Mouse (Mus musculus): ENCODE results near the gene Tmem106a. TPM values are rescaled to one million over a fixed set of nuclear protein-coding genes. Genes with fewer than 3 reads are reported as not detected.
A peak's percentile ranks its signal among the peaks of the same experiment; 100 is the strongest.
"Not testable (repeated sequence)": the region's sequence is repeated elsewhere in the genome, so short reads cannot be mapped to it uniquely, and the experiment has no call there.

The Tmem106a gene
- 0.50 and 2.9 TPM in 2 replicates for total RNA-seq (2017)

GRCm38 (mm10) chr11:101582054-101583035 is at the start of gene Tmem106a:
Gene Tmem106a (plus strand): TSS chr11:101582242.
- peak; percentile 83; the same call in 1 of the 2 replicates for ATAC-seq (replicated peaks; ENCODE audit: low read depth, poor library complexity, severe bottlenecking)

- ATAC-seq (replicated peaks; ENCODE audit: low read depth, poor library complexity, severe bottlenecking): no peak; the same call in 1 of the 2 replicates
Measured at GRCm38 (mm10) chr11:101543533-101543932, 38.5 kb upstream of the Tmem106a start.

- ATAC-seq (replicated peaks; ENCODE audit: low read depth, poor library complexity, severe bottlenecking): no peak
Measured at GRCm38 (mm10) chr11:101544132-101544531, 37.9 kb upstream of the Tmem106a start.

GRCm38 (mm10) chr11:101548526-101548925 is 33.5 kb upstream of the Tmem106a start:
- no peak for ATAC-seq (replicated peaks; ENCODE audit: low read depth, poor library complexity, severe bottlenecking)

GRCm38 (mm10) chr11:101551751-101552475 is 30.1 kb upstream of the Tmem106a start, which contains the start of the genes Brca1 and Nbr1:
Gene Brca1 (minus strand): TSS chr11:101551955.
Gene Nbr1 (plus strand): TSS chr11:101552149.
- ATAC-seq (replicated peaks; ENCODE audit: low read depth, poor library complexity, severe bottlenecking): peak; percentile 67

- ATAC-seq (replicated peaks; ENCODE audit: low read depth, poor library complexity, severe bottlenecking): peak; percentile 90
Measured at GRCm38 (mm10) chr11:101552476-101553300, 29.4 kb upstream of the Tmem106a start.

- ATAC-seq (replicated peaks; ENCODE audit: low read depth, poor library complexity, severe bottlenecking): no peak
Measured at GRCm38 (mm10) chr11:101553354-101553930, 28.6 kb upstream of the Tmem106a start.

GRCm38 (mm10) chr11:101556541-101556940 is 25.5 kb upstream of the Tmem106a start:
- no peak for ATAC-seq (replicated peaks; ENCODE audit: low read depth, poor library complexity, severe bottlenecking)

GRCm38 (mm10) chr11:101556954-101557353 is 25.1 kb upstream of the Tmem106a start:
- no peak for ATAC-seq (replicated peaks; ENCODE audit: low read depth, poor library complexity, severe bottlenecking)

GRCm38 (mm10) chr11:101562391-101562790 is 19.7 kb upstream of the Tmem106a start:
- peak; percentile 87 for ATAC-seq (replicated peaks; ENCODE audit: low read depth, poor library complexity, severe bottlenecking)

- ATAC-seq (replicated peaks; ENCODE audit: low read depth, poor library complexity, severe bottlenecking): no peak
Measured at GRCm38 (mm10) chr11:101568421-101568820, 13.6 kb upstream of the Tmem106a start.

- ATAC-seq (replicated peaks; ENCODE audit: low read depth, poor library complexity, severe bottlenecking): no peak
Measured at GRCm38 (mm10) chr11:101576116-101576515, 5.9 kb upstream of the Tmem106a start.

GRCm38 (mm10) chr11:101581081-101581764 is 819 bp upstream of the Tmem106a start:
- no peak for ATAC-seq (replicated peaks; ENCODE audit: low read depth, poor library complexity, severe bottlenecking)

GRCm38 (mm10) chr11:101583205-101583604 is 1.2 kb downstream of the Tmem106a start:
- no peak for ATAC-seq (replicated peaks; ENCODE audit: low read depth, poor library complexity, severe bottlenecking)

GRCm38 (mm10) chr11:101585031-101585430 is 3.0 kb downstream of the Tmem106a start:
- ATAC-seq (replicated peaks; ENCODE audit: low read depth, poor library complexity, severe bottlenecking): not testable (repeated sequence)

GRCm38 (mm10) chr11:101585805-101586204 is 3.8 kb downstream of the Tmem106a start:
- ATAC-seq (replicated peaks; ENCODE audit: low read depth, poor library complexity, severe bottlenecking): no peak

- no peak for ATAC-seq (replicated peaks; ENCODE audit: low read depth, poor library complexity, severe bottlenecking)
Measured at GRCm38 (mm10) chr11:101587676-101588075, 5.6 kb downstream of the Tmem106a start.

- ATAC-seq (replicated peaks; ENCODE audit: low read depth, poor library complexity, severe bottlenecking): no peak
Measured at GRCm38 (mm10) chr11:101588868-101589267, 6.8 kb downstream of the Tmem106a start.

- peak; percentile 95 for ATAC-seq (replicated peaks; ENCODE audit: low read depth, poor library complexity, severe bottlenecking)
Measured at GRCm38 (mm10) chr11:101589444-101589843, 7.4 kb downstream of the Tmem106a start.

Measured in common myeloid progenitor, adult 5-6 weeks (primary cell).